Mouse (Mus musculus) spleen, postnatal 10 days (tissue): ENCODE measurements around the gene Nanos1.

ENCODE experiments used
- DNase-seq, 2 experiments: peaks; one replicate each; pipeline ENCODE4 v3.0.0; 2021 to 2022; ENCODE audit warnings: low spot score in 2 of 2

Gene Nanos1

DNA sequence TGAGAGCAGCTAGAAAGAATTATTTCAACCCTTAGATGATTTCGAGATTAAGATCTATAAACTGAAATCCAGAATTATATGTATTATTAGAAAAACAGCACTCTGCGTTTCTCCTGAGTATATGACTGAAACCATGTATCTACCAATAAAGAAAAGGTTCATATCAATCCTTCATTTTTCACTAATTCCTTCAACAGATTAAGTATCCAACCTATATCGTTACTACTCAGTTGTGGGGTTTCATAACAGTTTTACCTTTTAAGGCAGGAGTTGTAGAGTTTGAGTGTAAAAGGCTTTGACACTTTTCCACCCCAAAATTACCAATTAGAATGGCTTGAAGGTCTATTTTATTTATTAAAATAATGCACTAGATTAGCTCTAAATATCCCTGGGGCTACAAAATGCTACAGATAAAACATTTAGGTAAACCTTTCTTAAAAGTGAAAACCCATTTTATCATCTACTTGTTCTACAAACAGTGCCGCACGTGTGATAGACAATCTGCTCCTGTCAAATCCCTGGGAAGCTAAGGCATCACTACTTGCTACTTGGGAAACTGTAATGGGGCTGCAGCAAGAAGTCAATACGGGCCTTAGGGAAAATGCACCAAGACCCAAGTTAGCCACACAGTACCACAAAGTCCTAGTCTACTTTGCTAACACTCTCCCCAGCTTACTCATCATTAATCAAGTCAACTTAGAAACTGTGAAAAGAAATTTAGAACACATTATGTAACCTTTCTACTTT lies 32.6 kb downstream of the Nanos1 start:
- no peak for DNase-seq

DNA sequence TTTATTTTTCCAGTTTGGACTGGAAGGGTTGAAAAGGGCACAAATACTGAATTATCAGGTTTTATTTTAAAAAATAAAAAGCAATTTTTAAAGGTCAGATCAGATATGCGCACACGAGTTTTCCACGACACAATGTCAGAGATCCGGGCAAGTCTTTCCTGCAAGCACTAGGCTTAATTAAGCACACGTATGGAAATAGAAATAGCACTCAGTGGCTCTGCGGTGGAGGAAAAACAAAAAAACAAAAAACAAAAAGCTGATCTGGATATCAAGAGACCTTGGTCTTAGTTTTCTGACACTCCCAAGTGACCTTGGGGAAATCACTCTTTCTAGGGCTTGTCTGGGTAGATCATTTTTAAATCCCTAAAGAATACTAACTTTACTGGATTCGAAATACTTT lies 33.7 kb downstream of the Nanos1 start:
- no peak for DNase-seq

DNA sequence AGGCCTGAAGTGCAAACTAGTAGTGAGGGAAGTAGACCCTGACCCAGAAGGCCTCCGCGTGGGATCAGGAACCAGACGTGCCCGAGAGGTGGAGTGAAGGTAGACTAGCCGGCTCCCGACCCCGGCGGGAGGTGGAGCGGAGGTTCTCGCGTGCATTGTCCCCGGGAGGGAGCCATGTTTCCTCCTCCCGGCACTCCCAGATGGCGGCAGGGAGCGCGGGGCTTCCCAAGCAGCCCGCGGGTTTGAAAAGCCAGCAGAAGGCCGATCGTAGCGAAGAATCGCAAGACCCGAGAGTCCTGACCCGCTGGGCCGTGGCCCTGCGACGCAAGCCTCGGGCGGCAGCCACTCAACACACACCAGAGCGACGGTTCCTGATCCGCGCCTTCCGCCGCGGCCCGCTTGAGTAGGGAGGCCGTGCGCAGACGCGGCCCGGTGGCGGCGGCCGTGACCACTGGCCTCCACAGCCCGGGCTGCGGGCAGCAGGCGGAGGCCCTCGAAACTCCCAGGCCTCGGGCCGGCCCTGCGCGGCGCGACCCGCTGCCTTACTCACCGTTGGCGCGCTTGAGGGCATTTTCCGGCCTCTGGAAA lies 34.2 kb downstream of the Nanos1 start:
- peak; percentile 66 to 72 for DNase-seq

DNA sequence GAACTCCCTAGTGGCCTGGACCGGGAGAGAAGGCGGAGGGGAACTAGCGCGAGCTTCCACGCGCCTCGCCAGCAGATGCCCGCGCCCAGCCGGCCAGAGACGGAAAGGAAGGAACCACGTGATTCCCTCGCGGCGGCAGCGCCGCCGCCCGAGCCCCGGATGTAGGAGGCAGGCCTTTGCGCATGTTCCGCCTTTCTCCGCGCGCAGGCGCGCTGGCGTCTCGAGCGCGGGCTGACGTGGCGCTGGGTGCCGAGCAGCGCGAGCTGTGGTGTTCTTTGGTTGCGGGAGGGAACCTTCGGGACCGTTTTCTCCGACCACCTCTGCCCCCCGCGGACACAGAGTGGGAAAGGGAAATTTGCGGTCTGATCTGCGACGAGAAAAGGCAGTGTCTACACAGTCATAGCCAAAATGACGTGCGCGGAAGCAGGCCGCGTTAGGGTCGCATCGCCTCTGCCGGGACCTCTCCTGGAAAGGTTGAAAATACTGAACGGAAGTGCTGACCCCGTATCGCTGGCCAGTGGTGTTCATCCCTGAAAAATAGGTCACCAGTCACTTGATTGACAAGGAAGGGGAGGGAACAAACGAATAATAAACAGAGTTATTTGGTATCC lies 34.9 kb downstream of the Nanos1 start, which contains the start of gene Eif3a:
Eif3a (minus strand) TSS at position 108 of the 611 bp plus-strand sequence.
- DNase-seq = peak; percentile 91 to 96

DNA sequence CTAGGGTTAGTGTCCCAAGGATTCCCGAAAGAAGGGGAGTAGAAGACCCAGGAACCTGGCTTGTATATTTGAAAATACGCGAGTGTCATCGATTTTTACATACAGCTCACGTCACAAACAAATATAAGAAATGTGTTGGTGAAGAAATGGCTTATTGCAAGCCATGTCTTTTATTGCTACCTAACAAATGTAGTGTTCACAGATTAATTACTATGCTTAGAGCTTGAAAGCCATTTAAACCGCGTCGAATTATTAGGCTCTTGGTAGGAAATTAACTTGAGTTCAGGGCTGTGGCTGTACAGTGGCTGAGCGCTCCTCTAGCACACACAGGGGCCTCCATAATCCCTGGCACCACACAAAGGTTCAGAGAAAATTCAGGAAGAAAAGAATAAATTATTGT lies 35.4 kb downstream of the Nanos1 start:
- no peak for DNase-seq

DNA sequence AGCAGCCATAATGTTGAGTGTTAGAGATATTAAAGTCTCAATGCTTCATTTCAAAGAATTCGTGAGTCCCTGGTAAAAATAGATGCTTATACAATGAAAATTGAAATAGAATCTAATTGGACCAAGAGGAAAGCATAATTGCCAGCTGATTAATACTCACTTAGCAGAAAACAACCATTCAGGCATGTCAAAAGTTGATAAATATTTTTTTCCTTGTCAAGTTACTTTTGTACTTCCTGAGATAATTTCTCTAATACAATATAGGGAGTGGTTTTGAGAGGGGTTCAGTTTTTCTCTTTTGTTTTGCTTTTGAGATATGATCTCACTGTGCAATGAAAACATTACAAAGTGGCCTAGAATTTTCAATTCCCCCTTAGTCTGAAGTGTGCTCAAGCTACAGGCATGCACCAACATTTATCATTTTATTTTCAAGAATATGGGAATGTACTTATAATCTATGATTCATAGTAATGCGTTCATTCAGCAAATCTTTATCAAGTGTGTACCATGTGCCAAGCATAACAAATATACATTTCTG lies 37.5 kb downstream of the Nanos1 start:
- no peak for DNase-seq

DNA sequence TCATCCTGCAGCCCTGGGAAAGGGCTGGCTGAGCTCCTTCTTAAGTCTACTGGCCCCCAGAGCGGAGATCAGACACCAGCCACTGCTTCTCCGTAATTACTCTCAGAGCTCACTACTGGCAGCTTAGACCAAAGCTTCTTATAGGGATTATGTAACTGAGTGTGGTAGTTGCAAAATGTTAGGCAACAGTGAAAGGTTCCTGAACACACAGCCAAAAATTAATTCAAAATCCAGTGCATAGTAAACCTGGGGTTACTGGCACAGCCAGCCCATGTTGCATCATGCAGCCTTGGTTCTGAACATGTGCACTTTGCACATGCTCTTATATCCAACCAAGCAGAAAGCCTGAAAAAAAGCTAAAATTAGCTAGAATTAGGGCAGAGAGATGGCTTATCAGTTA lies 39.5 kb downstream of the Nanos1 start:
- no peak for DNase-seq

DNA sequence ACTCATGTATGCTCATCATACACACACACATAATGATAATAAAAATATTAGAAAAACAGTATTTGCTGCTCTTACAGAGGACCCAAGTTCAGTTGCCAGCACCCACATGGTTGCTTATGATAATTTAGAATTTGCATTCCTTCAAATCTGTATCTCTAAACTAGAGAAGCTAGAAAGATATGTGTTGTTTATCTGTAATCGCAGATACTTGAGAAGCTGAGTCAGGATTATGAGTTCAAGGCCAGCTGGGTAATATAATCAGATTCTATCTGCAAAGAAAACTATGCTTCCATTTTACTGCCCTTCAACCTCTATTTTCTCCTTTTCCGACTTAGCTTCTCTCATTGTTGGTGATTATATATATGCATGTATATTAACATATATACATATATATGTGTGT lies 41.6 kb downstream of the Nanos1 start:
- DNase-seq = no peak

DNA sequence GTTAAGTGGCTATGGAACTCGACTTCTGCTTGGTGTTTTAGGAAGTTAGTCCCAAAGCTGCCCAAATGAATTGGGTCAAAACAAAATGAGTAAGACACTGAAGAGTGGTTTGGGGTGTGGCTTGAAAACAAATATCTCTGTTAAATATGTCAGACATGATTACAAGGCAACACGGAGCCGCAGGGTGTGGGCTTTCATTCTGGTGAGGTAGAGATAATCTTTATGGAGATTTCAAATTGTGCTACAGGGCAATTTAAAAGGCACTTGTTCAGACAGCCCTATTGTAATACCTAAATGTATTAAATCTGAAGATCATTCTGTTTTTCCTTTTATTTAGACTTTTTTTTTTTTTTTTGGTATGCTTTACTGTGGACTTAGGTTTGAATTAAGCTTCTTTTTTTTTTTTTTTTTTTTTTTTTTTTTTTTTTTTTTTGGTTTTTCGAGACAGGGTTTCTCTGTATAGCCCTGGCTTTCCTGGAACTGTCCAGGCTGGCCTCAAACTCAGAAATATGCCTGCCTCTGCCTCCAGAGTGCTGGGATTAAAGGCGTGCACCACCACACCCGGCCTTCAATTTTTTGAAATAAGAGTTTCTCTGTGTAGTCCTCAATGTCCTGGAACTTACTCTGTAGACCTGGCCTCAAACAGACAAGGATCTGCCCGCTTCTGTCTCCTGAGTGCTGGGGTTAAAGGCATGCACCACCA lies 44.2 kb downstream of the Nanos1 start:
- DNase-seq = peak in 1 of 2 experiments; percentile 28

DNA sequence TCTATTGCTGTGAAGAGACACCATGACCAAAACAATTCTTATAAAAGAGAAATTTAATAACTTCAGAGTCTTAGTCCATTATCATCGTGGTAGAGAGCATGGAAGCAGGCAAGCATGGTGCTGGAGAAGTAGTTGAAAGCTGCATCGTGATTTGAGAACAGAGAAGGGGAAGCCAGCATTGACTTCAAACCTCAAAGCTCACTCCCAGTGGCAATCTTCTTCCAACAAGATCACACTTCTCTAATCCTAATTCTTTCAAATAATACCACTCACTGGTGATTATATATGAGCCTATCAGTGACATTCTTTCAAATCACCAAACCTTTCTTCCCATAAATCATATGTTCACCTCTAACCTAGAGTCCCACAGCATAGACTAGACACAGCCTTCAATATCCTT lies 49.1 kb downstream of the Nanos1 start:
- DNase-seq = no peak
